Mouse (Mus musculus) intestine, embryonic 15.5 days (tissue): Measurements from ENCODE around the gene 1700019D03Rik. TPM values are rescaled to one million over a fixed set of nuclear protein-coding genes. Genes with fewer than 3 reads are reported as not detected.
"Not testable (repeated sequence)": the region's sequence is repeated elsewhere in the genome, so short reads cannot be mapped to it uniquely, and the experiment has no call there.

ENCODE experiments used
- ATAC-seq: fragments of 200-750 bp; cut with Nextera tagmentation; 2 replicates; pipeline ENCODE4 v1.8.0; 2017; ENCODE audit warnings: moderate TSS enrichment, moderate library complexity
- H3K27ac ChIP-seq: fragments of 300-500 bp; sonication (generic); 2 replicates; pipeline ENCODE4 v1.5.1; 2015; ENCODE audit warnings: mild to moderate bottlenecking, inconsistent platforms
- H3K27me3 ChIP-seq: fragments of 300-500 bp; sonication (generic); replicated peaks from 2 replicates; pipeline ENCODE4 v1.6.1; 2015; ENCODE audit warnings: inconsistent platforms
- H3K36me3 ChIP-seq: fragments of 300-500 bp; sonication (generic); 2 replicates; pipeline ENCODE4 v1.6.1; 2015; ENCODE audit warnings: inconsistent platforms
- H3K4me1 ChIP-seq: fragments of 300-500 bp; sonication (generic); replicated peaks from 2 replicates; pipeline ENCODE4 v1.6.1; 2015; ENCODE audit warnings: inconsistent platforms
- H3K4me2 ChIP-seq: fragments of 300-500 bp; sonication (generic); replicated peaks from 2 replicates; pipeline ENCODE4 v1.6.1; 2015; ENCODE audit warnings: mild to moderate bottlenecking, inconsistent platforms
- H3K4me3 ChIP-seq: fragments of 300-500 bp; sonication (generic); replicated peaks from 2 replicates; pipeline ENCODE4 v1.5.1; 2015; ENCODE audit warnings: inconsistent platforms
- H3K9ac ChIP-seq: fragments of 300-500 bp; sonication (generic); 2 replicates; pipeline ENCODE4 v1.6.1; 2015; ENCODE audit warnings: inconsistent platforms
- H3K9me3 ChIP-seq: fragments of 300-500 bp; sonication (generic); 2 replicates; pipeline ENCODE4 v1.6.1; 2016; ENCODE audit warnings: inconsistent platforms
- WGBS: fragments of 180-500 bp; shearing (Covaris S2); methylation state at CpG from one replicate; pipeline ENCODE4 v1.1.7; 2015; 5-methylcytosine and 5-hydroxymethylcytosine counted together
- polyA plus RNA-seq: library from polyadenylated mRNA; unstranded; fragments of >200 nt; fragmentation: Nextera tagmentation; extraction: Ambion mirVana; gene quantifications from 2 replicates; pipeline ENCODE4 v1.2.1, GENCODE M21; 2015

Gene 1700019D03Rik
- polyA plus RNA-seq, 1 experiment from 2014 or later = 25.5 TPM

- peak overlapping the region; percentile 97 for H3K4me2 ChIP-seq
- peak overlapping the region; percentile 68 for H3K4me3 ChIP-seq
- H3K27ac ChIP-seq = peak overlapping the region; percentile 66
- 0 out of 2 replicates have a peak, but pooled peaks cover 11% of the 10 kb centered on the region for H3K4me1 ChIP-seq
- H3K9me3 ChIP-seq = no peaks in the 10 kb centered on the region
- no peaks in the 10 kb centered on the region for H3K27me3 ChIP-seq
- peak overlapping the region; percentile 73 for H3K9ac ChIP-seq
- peak; percentile 95 for ATAC-seq
- H3K36me3 ChIP-seq = no peaks in the 10 kb centered on the region
- 1% methylated on average over 47 of the region's 47 CpGs for WGBS
Observed at GRCm38 (mm10) chr1:52952551-52953397, 67.2 kb downstream of the 1700019D03Rik start.

- ATAC-seq = peak; percentile 8
- Histone ChIP-seq H3K4me2 (peak overlapping the region; percentile 97), H3K4me3 (peak overlapping the region; percentile 68), H3K36me3 (no peaks in the 10 kb centered on the region), H3K9me3 (no peaks in the 10 kb centered on the region), H3K27ac (peak overlapping the region; percentile 66; the same call in 1 of the 2 replicates), H3K27me3 (no peaks in the 10 kb centered on the region), H3K4me1 (0 out of 2 replicates have a peak, but pooled peaks cover 11% of the 10 kb centered on the region), H3K9ac (peak overlapping the region; percentile 73; the same call in 1 of the 2 replicates)
- 6% methylated on average over 5 of the region's 5 CpGs for WGBS
Observed at GRCm38 (mm10) chr1:52952143-52952542, 67.8 kb downstream of the 1700019D03Rik start.

GRCm38 (mm10) chr1:52951146-52951868, 68.7 kb downstream of the 1700019D03Rik start:
- 22% methylated on average over 5 of the region's 5 CpGs for WGBS
- Histone ChIP-seq H3K4me1 (0 out of 2 replicates have a peak, but pooled peaks cover 11% of the 10 kb centered on the region), H3K36me3 (no peaks in the 10 kb centered on the region), H3K9me3 (no peaks in the 10 kb centered on the region), H3K27ac (no peak overlapping the region), H3K9ac (no peak overlapping the region), H3K27me3 (no peaks in the 10 kb centered on the region), H3K4me3 (no peak overlapping the region), H3K4me2 (peak overlapping the region; percentile 97)
- peak; percentile 41; the same call in 1 of the 2 replicates for ATAC-seq

- Histone ChIP-seq H3K4me2 (no peak overlapping the region), H3K9ac (no peak overlapping the region), H3K9me3 (no peaks in the 10 kb centered on the region), H3K4me1 (0 out of 2 replicates have a peak, but pooled peaks cover 8% of the 10 kb centered on the region), H3K4me3 (no peak overlapping the region), H3K27me3 (no peaks in the 10 kb centered on the region), H3K36me3 (no peaks in the 10 kb centered on the region), H3K27ac (no peak overlapping the region)
- WGBS = 88% methylated on average over 5 of the region's 5 CpGs
- no peak for ATAC-seq
Observed at GRCm38 (mm10) chr1:52947895-52948294, 72.1 kb downstream of the 1700019D03Rik start.

GRCm38 (mm10) chr1:52939021-52939420, 81.0 kb downstream of the 1700019D03Rik start:
- no peak overlapping the region for H3K9ac ChIP-seq

DNA sequence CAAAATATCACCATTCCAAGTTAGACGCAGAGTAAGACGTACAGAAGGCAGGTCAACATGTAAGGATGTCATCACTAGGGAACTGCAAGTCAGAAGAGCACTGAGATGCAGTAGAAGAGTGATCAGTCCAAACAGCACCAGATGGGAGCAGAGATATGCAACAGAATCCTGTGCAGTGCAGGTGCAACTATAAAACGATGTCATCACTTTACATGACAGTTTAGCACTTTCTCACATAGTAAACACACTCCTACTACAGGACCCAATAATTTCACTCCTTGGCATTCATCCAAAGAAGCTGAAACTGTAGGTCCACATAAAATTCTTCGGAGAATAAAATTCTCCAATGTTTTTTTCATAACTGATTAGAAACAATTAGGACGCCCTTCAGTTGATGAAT, 85.5 kb downstream of the 1700019D03Rik start:
- no peak for ATAC-seq
- no peaks in the 10 kb centered on the region for H3K27me3 ChIP-seq
- 83% methylated on average over 5 of the region's 5 CpGs for WGBS

More at GRCm38 (mm10) chr1:52939021-52939420, 81.0 kb downstream of the 1700019D03Rik start:
- ATAC-seq = no peak
- no peaks in the 10 kb centered on the region for H3K36me3 ChIP-seq
- H3K4me1 ChIP-seq = no peaks in the 10 kb centered on the region
- no peak overlapping the region for H3K4me2 ChIP-seq
- no peak overlapping the region for H3K4me3 ChIP-seq
- no peak overlapping the region for H3K27ac ChIP-seq
- no peaks in the 10 kb centered on the region for H3K9me3 ChIP-seq
- no peaks in the 10 kb centered on the region for H3K27me3 ChIP-seq
- WGBS = 97% methylated on average over 1 of the region's 1 CpGs

DNA sequence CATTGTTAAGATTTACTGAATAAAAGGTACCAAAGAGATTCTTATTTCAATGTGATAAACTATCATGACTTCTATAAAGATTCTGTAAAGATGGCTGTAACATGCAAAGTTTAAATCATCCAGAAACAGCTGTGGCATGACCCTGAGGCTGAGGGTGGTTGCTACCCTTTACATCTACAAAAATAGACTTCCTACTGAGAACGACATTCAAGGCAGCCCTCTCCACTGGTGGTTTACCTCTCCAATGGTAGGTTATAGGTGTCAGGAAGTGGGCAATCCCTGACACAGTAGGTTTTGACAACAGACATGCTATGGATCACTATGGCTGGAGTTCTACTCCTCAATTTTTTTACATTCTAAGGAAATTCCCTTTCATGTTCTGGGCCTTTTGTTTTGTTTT, 95.5 kb downstream of the 1700019D03Rik start:
- no CpG with 5 or more reads among the region's 1 CpGs for WGBS
- not testable (repeated sequence) for H3K36me3 ChIP-seq, H3K27ac ChIP-seq, H3K27me3 ChIP-seq, H3K4me1 ChIP-seq, H3K4me2 ChIP-seq, H3K9me3 ChIP-seq, ATAC-seq, H3K9ac ChIP-seq, H3K4me3 ChIP-seq

More for the DNA sequence above, 85.5 kb downstream of the 1700019D03Rik start:
- no peak overlapping the region for H3K27ac ChIP-seq
- no peaks in the 10 kb centered on the region for H3K9me3 ChIP-seq
- no peak overlapping the region for H3K9ac ChIP-seq
- H3K4me3 ChIP-seq = no peak overlapping the region
- H3K4me2 ChIP-seq = no peak overlapping the region
- no peaks in the 10 kb centered on the region for H3K4me1 ChIP-seq
- H3K36me3 ChIP-seq = no peaks in the 10 kb centered on the region

DNA sequence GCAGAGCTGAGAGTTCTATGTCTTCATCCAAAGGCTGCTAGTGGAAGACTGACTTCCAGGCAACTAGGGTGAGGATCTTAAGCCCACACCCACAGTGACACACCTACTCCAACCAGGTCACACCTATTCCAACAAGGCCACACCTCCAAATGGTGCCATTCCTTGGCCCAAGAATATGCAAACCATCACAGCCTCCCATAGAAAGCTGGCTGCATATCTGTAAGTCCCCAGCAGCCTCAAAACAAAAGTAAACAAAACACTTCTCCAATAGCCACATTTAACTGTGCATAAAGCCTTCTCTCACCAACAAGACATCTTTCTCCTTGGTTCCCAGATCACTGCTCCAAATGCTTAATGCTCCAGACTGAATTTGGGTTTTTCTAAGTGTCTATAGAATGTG, 101.1 kb downstream of the 1700019D03Rik start:
- H3K4me3 ChIP-seq, H3K27me3 ChIP-seq, ATAC-seq, H3K9me3 ChIP-seq, H3K4me1 ChIP-seq, H3K4me2 ChIP-seq, H3K36me3 ChIP-seq, H3K9ac ChIP-seq, H3K27ac ChIP-seq: not testable (repeated sequence)

- H3K36me3 ChIP-seq = no peaks in the 10 kb centered on the region
- no peak overlapping the region for H3K4me3 ChIP-seq
- H3K4me2 ChIP-seq = no peak overlapping the region
- WGBS = 81% methylated on average over 2 of the region's 2 CpGs
- no peaks in the 10 kb centered on the region for H3K9me3 ChIP-seq
- H3K27ac ChIP-seq = no peak overlapping the region
- no peaks in the 10 kb centered on the region for H3K27me3 ChIP-seq
- no peaks in the 10 kb centered on the region for H3K4me1 ChIP-seq
- no peak for ATAC-seq
- no peak overlapping the region for H3K9ac ChIP-seq
Observed at GRCm38 (mm10) chr1:52916655-52917054, 103.3 kb downstream of the 1700019D03Rik start.

DNA sequence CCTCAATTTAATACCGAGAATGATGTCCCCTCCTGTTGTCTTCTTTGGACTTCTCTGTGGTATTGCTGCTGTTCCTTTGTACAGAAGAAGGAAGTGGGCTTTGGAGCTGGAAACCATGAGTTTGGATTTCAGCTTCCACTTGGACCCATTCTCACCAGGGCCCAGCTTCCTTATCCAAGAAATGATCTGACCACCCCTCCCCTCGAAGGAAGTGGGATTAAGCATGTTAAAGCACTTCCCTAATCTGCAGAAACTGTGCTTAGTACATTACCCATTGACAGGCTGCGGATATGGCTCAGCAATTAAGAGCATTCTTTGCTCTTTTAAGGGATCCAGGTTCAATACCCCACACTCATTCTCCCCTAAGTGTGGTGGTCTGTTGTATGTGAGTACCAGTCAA, 110.2 kb downstream of the 1700019D03Rik start:
- WGBS = 81% methylated on average over 3 of the region's 3 CpGs
- no peak for ATAC-seq

DNA sequence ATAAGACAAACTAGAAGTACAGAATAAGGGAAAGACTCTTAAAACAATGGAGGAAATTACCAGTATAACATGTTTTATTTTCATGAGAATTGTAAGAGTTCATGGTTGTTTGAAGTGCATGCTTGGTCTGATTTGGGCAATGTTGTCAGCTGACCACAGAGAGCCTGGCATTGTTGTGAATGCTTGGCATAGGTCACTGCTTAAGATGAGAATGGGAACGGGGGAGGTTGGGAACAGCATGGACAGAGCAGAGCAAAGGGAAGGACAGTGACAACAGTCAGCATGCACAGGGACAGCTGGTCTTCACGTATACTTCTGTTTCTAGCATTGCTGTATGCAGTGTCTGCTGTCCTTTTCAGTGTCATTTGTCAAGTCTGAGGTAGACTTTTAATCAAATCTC, 135.8 kb downstream of the 1700019D03Rik start:
- Histone ChIP-seq H3K9ac (no peak overlapping the region), H3K36me3 (no peaks in the 10 kb centered on the region; the same call in 1 of the 2 replicates), H3K27ac (no peak overlapping the region), H3K4me2 (no peak overlapping the region), H3K4me1 (no peaks in the 10 kb centered on the region), H3K27me3 (no peaks in the 10 kb centered on the region), H3K4me3 (no peak overlapping the region), H3K9me3 (no peaks in the 10 kb centered on the region)
- no peak for ATAC-seq
- 79% methylated on average over 2 of the region's 2 CpGs for WGBS

More for the DNA sequence above, 110.2 kb downstream of the 1700019D03Rik start:
- no peak overlapping the region for H3K9ac ChIP-seq
- H3K36me3 ChIP-seq = no peaks in the 10 kb centered on the region
- no peak overlapping the region for H3K4me2 ChIP-seq
- H3K9me3 ChIP-seq = no peaks in the 10 kb centered on the region
- no peak overlapping the region for H3K4me3 ChIP-seq
- no peaks in the 10 kb centered on the region for H3K27me3 ChIP-seq
- H3K27ac ChIP-seq = no peak overlapping the region
- no peaks in the 10 kb centered on the region for H3K4me1 ChIP-seq
